Mouse (Mus musculus) C2C12 (cell line): ENCODE measurements around the gene Trip11. TPM values are rescaled to one million over a fixed set of nuclear protein-coding genes. Genes with fewer than 3 reads are reported as not detected.

Source experiments
- H3K27me3 ChIP-seq: one replicate; pipeline ENCODE4 v1.6.1; 2011; ENCODE audit not compliant: control insufficient read depth, insufficient read depth, insufficient read length
- H3K36me3 ChIP-seq: one replicate; pipeline ENCODE4 v1.6.1; 2011; ENCODE audit not compliant: control insufficient read depth, insufficient read depth
- H3K4me3 ChIP-seq: one replicate; pipeline ENCODE4 v1.5.1; 2011; ENCODE audit warnings: mild to moderate bottlenecking, control low read depth; ENCODE audit not compliant: poor library complexity, insufficient read depth, severe bottlenecking
- H3K79me2 ChIP-seq: one replicate; pipeline ENCODE4 v1.6.1; 2011; ENCODE audit not compliant: control insufficient read depth, insufficient read depth
- H3K79me3 ChIP-seq: one replicate; pipeline ENCODE4 v1.6.1; 2011; ENCODE audit warnings: low read depth, control low read depth
- H3ac ChIP-seq: one replicate; pipeline ENCODE3; 2011; ENCODE audit warnings: low read depth; ENCODE audit not compliant: control insufficient read depth, insufficient read length
- CEBPB ChIP-seq: IDR thresholded peaks from one replicate; pipeline ENCODE4 v1.6.1; 2011; ENCODE audit warnings: low read depth, mild to moderate bottlenecking, control low read depth, moderate library complexity
- CTCF ChIP-seq: IDR thresholded peaks from one replicate; pipeline ENCODE4 v1.5.1; 2011; ENCODE audit not compliant: control insufficient read depth, insufficient read depth, insufficient read length
- FOSL1 ChIP-seq: IDR thresholded peaks from one replicate; pipeline ENCODE4 v1.8.0; 2011; ENCODE audit warnings: mild to moderate bottlenecking, low read length; ENCODE audit not compliant: poor library complexity, insufficient read depth, severe bottlenecking
- MAX ChIP-seq: IDR thresholded peaks from one replicate; pipeline ENCODE4 v1.6.1; 2011; ENCODE audit warnings: mild to moderate bottlenecking, control low read depth
- MYOD1 ChIP-seq: IDR thresholded peaks from one replicate; pipeline ENCODE4 v1.6.1; 2011; ENCODE audit warnings: low read depth; ENCODE audit not compliant: control insufficient read depth, insufficient read length
- MYOG ChIP-seq: IDR thresholded peaks from one replicate; pipeline ENCODE4 v1.6.1; 2011; ENCODE audit not compliant: control insufficient read depth, insufficient read length; ENCODE audit errors: extremely low read depth
- USF1 ChIP-seq: IDR thresholded peaks from one replicate; pipeline ENCODE4 v1.6.1; 2011; ENCODE audit warnings: low read depth, mild to moderate bottlenecking, control low read depth, moderate library complexity
- polyA plus RNA-seq: library from polyadenylated mRNA; unstranded; fragments of >200 nt; fragmentation: generic; extraction: Trizol; gene quantifications from one replicate; pipeline ENCODE4 v1.2.1, GENCODE M21; 2012; ENCODE audit warnings: missing spikeins

Gene Trip11
- polyA plus RNA-seq, 1 experiment = 2.4 TPM

- Histone ChIP-seq H3K79me3 (no peaks in the 10 kb centered on the region), H3K4me3 (no peak overlapping the region), H3K79me2 (no peaks in the 10 kb centered on the region), H3ac (no peak overlapping the region), H3K36me3 (peaks cover 61% of the 10 kb centered on the region), H3K27me3 (no peaks in the 10 kb centered on the region)
- no peak for TF ChIP-seq FOSL1
- TF ChIP-seq MYOG = no peak
- TF ChIP-seq MAX = no peak
- no peak for TF ChIP-seq MYOD1
- TF ChIP-seq USF1 = no peak
- no peak for TF ChIP-seq CEBPB
- no peak for TF ChIP-seq CTCF
Measured at GRCm38 (mm10) chr12:101891066-101891465, 22.0 kb downstream of the Trip11 start.

- H3K79me3 ChIP-seq = no peaks in the 10 kb centered on the region
- H3K36me3 ChIP-seq = peaks cover 72% of the 10 kb centered on the region
- H3ac ChIP-seq = no peak overlapping the region
- H3K4me3 ChIP-seq = no peak overlapping the region
- no peaks in the 10 kb centered on the region for H3K27me3 ChIP-seq
- TF ChIP-seq MYOG (no peak), USF1 (no peak), MYOD1 (no peak), CEBPB (no peak), FOSL1 (no peak), MAX (no peak), CTCF (no peak)
- H3K79me2 ChIP-seq = no peaks in the 10 kb centered on the region
Measured at GRCm38 (mm10) chr12:101889351-101889750, 23.7 kb downstream of the Trip11 start.

DNA sequence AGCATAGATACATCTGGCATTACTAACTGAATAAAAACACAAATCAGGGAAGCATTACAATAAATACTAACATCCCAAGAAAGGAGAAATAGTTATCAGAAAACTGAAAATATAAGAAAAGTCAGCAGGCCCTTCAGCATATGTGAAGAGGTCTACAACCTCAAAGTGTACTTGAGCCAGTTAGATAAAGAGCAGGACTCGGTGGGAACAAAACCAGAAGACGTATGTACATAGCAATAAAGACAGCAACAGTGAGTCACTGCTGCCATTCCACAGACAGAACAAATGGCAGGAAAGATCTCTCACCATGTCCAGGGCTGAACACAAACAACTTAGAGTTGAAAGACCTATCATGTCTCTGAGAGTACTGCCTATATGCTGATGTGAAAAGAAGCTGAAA is 24.8 kb downstream of the Trip11 start:
- peaks cover 72% of the 10 kb centered on the region for H3K36me3 ChIP-seq
- no peak overlapping the region for H3K4me3 ChIP-seq
- H3K79me2 ChIP-seq = no peaks in the 10 kb centered on the region
- no peak overlapping the region for H3ac ChIP-seq
- H3K27me3 ChIP-seq = no peaks in the 10 kb centered on the region
- no peak for TF ChIP-seq USF1
- no peak for TF ChIP-seq MYOG
- TF ChIP-seq CTCF = no peak
- TF ChIP-seq CEBPB = no peak
- no peak for TF ChIP-seq MAX
- no peak for TF ChIP-seq FOSL1
- TF ChIP-seq MYOD1 = no peak
- no peaks in the 10 kb centered on the region for H3K79me3 ChIP-seq

DNA sequence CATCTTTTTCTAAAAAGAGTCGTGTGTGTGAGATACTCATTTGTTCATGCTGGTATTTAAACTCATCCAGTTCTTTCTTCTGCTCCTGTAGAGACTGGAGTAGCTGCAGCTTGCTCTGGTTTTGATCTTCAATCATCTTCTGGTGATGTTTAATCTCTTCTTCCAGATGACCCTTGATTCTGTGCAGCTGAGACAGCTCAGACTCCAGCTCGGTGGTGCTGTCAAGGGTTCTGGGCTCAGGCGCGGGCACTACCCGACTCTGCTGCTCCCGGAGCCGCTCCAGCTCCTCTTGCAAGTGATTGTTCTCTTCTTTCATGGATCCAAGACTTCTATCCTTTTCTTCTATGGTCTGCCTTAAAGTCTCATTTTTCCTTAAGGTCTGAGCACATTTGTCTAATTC is 28.1 kb downstream of the Trip11 start:
- H3ac ChIP-seq = no peak overlapping the region
- peaks cover 58% of the 10 kb centered on the region for H3K36me3 ChIP-seq
- no peaks in the 10 kb centered on the region for H3K27me3 ChIP-seq
- TF ChIP-seq MYOD1 (no peak), USF1 (no peak), FOSL1 (no peak), CTCF (no peak), CEBPB (no peak), MYOG (no peak), MAX (no peak)
- H3K4me3 ChIP-seq = no peak overlapping the region
- H3K79me2 ChIP-seq = no peaks in the 10 kb centered on the region
- H3K79me3 ChIP-seq = no peaks in the 10 kb centered on the region

DNA sequence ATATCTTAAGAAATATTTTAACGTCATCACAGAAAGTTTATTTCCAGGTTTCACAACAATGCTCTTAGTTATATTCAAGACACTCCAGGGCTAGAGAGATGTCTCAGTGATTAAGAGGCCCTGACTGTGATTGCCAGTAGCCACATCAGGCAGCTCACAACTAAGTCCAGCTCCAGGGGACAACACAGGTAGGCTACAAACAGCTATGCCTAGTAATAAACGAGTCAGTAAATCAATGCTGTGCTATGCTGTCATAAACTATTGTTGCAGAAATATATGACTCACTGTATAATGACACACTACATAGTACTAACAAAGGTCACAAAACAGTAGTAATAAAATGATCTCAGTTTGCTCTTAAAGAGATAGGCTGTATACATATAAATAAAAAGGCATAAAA is 36.7 kb downstream of the Trip11 start:
- Histone ChIP-seq H3K79me3 (no peaks in the 10 kb centered on the region), H3K27me3 (no peaks in the 10 kb centered on the region), H3K4me3 (no peak overlapping the region), H3ac (no peak overlapping the region), H3K79me2 (no peaks in the 10 kb centered on the region), H3K36me3 (peaks cover 56% of the 10 kb centered on the region)
- no peak for TF ChIP-seq CEBPB
- TF ChIP-seq MYOD1 = no peak
- no peak for TF ChIP-seq USF1
- no peak for TF ChIP-seq FOSL1
- no peak for TF ChIP-seq CTCF
- TF ChIP-seq MYOG = no peak
- no peak for TF ChIP-seq MAX

DNA sequence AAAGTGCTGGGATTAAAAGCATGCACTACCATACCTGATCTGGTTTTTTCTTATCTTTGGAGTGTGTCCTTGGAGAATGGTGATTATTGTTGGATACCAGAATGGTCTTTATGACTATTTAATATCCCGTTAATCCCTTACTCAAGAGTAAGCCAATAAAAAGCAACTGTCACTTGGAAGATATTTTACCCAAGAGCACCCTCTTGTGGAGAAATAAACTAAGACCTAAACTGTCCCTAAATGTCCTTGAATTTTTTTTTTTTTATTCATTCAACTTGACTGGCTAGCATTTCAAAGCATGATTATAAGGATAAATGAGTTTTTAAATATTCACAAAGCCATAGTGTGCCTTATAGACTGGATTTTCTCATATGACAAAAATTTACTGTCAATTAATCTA is 38.0 kb downstream of the Trip11 start:
- no peak for TF ChIP-seq CEBPB
- TF ChIP-seq CTCF = no peak
- TF ChIP-seq MYOD1 = no peak
- TF ChIP-seq USF1 = no peak
- TF ChIP-seq FOSL1 = no peak
- TF ChIP-seq MAX = no peak
- TF ChIP-seq MYOG = no peak
- Histone ChIP-seq H3K4me3 (no peak overlapping the region), H3K79me3 (no peaks in the 10 kb centered on the region), H3K79me2 (no peaks in the 10 kb centered on the region), H3K36me3 (peaks cover 56% of the 10 kb centered on the region), H3ac (no peak overlapping the region), H3K27me3 (no peaks in the 10 kb centered on the region)
